Mouse (Mus musculus) cerebellum, adult 11 months (tissue): Measurements from ENCODE around the gene Fam177a.
"Not testable (repeated sequence)": the region's sequence is repeated elsewhere in the genome, so short reads cannot be mapped to it uniquely, and the experiment has no call there.

ENCODE experiments used
- DNase-seq: peaks from one replicate; pipeline ENCODE4 v3.0.0; 2022

Gene Fam177a

GRCm38 (mm10) chr12:55124242-55124641, at the start of gene Fam177a:
TSS of gene Fam177a (plus strand) at chr12:55124469.
- not testable (repeated sequence) for DNase-seq

- DNase-seq = peak; percentile 55
Observed at GRCm38 (mm10) chr12:55075296-55075695, 49.0 kb upstream of the Fam177a start.

GRCm38 (mm10) chr12:55078706-55079105, 45.6 kb upstream of the Fam177a start:
- not testable (repeated sequence) for DNase-seq

DNA sequence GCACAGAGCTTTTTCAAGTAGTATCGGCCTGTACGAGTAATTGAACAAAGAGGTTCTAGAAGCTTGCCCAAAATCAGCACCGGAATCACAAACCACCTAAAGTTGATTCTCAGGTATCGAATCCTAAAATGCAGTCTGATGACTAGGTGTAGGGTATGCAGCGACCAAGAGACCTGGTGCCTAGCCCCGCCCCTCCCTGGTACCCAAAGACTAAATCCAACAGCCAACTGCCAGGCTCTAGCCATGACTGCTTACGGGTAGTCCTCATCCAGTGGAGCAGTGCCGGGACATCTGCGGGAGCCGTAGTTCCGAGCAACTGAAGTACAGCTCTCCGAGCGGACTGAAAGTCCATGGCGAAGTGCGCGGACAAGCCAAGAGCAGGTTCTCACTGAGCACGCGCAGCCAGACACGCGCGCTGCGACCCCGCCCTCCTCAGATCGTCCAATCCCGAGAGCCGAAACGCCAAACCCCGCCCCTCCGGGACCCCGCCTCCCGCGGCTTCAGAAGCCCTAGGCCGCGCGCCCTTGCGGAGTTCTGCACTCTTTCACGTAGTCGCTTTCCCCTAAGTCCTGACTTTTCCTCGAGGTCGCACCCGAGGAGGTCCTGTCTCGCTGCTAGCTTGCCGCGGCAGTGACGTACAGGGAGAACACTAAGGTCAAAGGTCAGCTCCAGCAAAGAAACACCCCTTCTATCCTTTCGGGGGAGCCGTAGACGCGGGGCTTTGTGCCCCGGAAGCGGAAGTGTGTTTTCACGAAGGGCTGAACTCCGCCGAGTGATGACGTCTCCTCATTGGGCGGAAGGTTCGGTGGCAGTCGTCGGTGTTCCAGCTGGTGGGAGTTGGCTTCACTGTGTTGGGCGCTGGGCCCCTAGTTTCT, 44.3 kb upstream of the Fam177a start, which contains the start of the genes 2700097O09Rik and Srp54a:
2700097O09Rik (minus strand) TSS at position 385 of the 875 bp plus-strand sequence.
Srp54a (plus strand) TSS at position 537 of the 875 bp plus-strand sequence.
- peak; percentile 90 for DNase-seq

DNA sequence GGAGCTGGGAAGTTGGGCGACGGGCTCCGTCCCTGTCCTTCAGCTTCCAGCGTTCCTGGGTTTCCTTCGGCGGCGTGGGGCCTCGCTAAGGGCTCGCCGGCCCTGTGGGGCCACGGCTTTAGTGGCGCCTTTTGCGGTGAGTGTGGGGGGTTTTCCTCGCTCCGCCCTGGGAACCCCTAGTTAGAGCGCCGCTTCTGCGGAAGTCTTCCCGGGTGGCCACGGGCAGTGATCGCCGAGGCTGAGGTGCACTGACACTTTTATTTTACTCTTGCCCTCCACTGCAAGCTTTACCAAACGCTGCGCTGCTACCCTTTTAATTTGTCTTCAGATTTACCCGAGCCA, 43.7 kb upstream of the Fam177a start:
- not testable (repeated sequence) for DNase-seq

DNA sequence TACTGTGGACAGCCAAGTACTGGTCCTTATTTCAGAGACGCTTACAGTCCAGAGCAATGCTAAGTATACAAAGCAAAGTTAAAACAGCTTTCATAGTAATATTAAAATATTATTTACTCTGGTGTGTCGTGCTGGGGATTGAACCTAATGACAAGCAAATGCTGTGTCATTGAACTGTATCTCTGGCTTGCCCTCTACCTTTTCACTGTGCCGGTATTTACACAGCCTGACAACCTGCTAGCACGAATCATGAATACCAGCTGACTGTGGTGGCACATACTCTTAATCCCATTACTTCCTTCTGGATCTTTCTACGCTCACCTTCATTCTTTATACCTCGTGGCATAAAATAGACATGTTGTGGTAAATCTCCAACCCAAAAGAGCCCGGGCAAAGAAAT, 32.1 kb upstream of the Fam177a start:
- DNase-seq = not testable (repeated sequence)

GRCm38 (mm10) chr12:55112616-55113015, 11.7 kb upstream of the Fam177a start:
- DNase-seq = not testable (repeated sequence)

DNA sequence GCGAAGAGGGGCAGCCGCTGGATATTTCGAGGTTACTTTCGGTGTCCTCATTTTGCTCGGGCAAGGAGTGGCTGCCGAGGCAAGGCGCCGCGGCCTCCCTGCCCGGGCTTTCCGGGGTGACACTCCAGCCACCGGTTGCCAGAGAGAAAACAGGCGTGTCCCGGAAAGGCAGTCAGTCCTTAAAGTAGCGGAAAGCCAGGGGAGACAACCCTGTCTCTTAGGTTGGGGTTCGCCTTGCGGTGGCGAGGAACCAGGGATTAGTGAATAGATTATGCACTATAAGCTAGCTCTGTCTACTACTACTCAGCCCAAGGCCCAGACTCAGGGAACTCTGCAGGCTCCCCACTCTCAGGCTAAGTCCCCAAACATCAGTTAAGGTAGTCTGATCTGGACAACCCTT, 462 bp downstream of the Fam177a start:
- DNase-seq = not testable (repeated sequence)

GRCm38 (mm10) chr12:55135540-55135939, 11.3 kb downstream of the Fam177a start:
- not testable (repeated sequence) for DNase-seq

DNA sequence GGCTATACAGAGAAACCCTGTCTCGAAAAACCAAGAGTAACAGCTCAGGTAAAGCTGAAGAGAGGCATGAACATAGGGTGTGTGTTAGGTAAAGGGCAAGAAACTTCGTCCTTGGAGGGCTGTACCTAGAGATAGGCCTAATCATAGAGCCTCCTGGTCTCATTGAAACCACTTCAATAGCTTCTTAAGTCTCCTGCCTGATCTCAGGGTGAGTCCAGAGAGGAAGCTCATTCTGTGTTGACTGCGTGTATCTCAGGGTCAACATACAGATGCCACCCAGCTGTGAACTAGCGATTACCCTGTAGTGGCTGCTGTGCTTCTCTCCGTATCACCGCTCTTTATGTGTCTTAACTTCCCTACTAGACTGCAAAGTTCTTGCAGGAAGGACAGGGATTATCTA, 13.6 kb downstream of the Fam177a start:
- not testable (repeated sequence) for DNase-seq

DNA sequence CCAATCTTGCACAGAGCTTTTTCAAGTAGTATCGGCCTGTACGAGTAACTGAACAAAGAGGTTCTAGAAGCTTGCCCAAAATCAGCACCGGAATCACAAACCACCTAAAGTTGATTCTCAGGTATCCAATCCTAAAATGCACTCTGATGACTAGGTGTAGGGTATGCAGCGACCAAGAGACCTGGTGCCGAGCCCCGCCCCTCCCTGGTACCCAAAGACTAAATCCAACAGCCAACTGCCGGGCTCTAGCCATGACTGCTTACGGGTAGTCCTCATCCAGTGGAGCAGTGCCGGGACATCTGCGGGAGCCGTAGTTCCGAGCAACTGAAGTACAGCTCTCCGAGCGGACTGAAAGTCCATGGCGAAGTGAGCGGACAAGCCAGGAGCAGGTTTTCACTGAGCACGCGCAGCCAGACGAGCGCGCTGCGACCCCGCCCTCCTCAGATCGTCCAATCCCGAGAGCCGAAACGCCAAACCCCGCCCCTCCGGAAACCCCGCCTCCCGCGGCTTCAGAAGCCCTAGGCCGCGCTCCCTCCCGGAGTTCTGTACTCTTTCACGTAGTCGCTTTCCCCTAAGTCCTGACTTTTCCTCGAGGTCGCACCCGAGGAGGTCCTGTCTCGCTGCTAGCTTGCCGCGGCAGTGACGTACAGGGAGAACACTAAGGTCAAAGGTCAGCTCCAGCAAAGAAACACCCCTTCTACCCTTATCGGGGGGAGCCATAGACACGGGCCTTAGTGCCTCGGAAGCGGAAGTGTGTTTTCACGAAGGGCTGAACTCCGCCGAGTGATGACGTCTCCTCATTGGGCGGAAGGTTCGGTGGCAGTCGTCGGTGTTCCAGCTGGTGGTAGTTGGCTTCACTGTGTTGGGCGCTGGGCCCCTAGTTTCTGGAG, 30.5 kb downstream of the Fam177a start, which contains the start of gene Srp54b:
Srp54b (plus strand) TSS at position 546 of the 890 bp plus-strand sequence.
- DNase-seq = not testable (repeated sequence)

DNA sequence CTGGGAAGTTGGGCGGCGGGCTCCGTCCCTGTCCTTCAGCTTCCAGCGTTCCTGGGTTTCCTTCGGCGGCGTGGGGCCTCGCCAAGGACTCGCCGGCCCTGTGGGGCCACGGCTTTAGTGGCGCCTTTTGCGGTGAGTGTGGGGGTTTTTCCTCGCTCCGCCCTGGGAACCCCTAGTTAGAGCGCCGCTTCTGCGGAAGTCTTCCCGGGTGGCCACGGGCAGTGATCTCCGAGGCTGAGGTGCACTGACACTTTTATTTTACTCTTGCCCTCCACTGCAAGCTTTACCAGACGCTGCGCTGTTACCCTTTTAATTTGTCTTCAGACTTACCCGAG, 31.1 kb downstream of the Fam177a start:
- not testable (repeated sequence) for DNase-seq

GRCm38 (mm10) chr12:55167034-55167557, 42.8 kb downstream of the Fam177a start:
- not testable (repeated sequence) for DNase-seq

DNA sequence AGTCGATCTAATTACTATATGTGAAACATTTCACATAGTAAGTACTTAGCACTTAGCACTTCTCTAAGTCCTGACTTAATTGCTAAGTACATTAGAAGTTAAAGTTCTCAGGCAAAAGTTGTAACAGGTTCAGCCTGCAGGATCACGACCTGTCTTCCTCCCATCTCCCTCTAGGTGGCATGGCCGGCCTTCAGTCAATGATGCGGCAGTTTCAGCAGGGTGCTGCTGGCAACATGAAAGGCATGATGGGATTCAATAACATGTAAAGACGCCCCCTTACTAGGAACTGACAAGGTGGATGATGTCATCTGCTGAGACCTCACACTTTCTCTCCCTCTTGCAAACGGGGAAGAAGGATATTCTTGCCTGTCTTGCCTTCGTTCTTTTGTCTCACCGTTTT, 63.4 kb downstream of the Fam177a start:
- DNase-seq = not testable (repeated sequence)

DNA sequence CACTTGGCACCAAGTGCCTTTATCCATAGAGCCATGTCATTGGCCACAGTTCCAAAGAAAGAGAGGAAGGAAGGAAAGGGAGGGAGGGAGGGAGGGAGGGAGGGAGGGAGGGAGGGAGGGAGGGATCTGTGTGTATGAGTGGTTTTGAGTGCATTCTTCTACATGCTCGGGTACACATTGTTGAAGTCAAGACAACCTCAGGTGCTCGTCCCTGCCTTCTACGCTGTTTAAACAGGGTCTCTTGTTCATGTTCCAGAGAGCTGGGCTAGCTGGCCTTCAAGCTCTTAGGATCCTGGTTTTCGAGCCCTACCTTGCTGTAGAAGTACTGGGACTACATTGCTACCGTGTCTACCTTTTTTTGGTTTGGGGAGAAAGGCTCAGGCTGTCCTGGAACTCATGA, 64.9 kb downstream of the Fam177a start:
- DNase-seq = not testable (repeated sequence)
